Mouse (Mus musculus) left cerebral cortex, adult 8-10 months (tissue): Measurements from ENCODE around the gene Mbnl1. TPM values are rescaled to one million over a fixed set of nuclear protein-coding genes. Genes with fewer than 3 reads are reported as not detected.

Experiments used
- DNase-seq, 2 experiments: peaks; one replicate each; pipeline ENCODE4 v3.0.0; 2022; ENCODE audit warnings: low spot score in 2 of 2
- total RNA-seq, 4 experiments: library from RNA; stranded (reverse); gene quantifications; 2 replicates each; pipeline ENCODE4 v1.2.4; 2022

Gene Mbnl1
- total RNA-seq, 4 experiments from 2014 or later, result 155 to 163 (median 160) TPM

DNA sequence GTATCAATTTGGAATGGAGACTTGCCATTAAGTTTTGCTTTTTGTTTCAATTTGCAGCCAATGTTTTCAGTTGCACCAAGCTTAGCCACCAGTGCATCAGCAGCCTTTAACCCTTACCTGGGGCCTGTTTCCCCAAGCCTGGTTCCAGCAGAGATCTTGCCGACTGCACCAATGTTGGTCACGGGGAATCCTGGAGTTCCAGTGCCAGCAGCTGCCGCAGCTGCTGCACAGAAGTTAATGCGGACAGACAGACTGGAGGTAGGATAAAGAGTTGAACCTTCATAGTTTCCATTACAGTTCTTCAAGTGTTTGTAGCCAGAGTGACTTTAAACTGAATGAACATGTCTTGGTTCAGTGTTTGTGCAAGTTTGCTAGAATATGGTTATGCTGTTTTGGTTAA lies 131.0 kb downstream of the Mbnl1 start:
- no peak for DNase-seq

DNA sequence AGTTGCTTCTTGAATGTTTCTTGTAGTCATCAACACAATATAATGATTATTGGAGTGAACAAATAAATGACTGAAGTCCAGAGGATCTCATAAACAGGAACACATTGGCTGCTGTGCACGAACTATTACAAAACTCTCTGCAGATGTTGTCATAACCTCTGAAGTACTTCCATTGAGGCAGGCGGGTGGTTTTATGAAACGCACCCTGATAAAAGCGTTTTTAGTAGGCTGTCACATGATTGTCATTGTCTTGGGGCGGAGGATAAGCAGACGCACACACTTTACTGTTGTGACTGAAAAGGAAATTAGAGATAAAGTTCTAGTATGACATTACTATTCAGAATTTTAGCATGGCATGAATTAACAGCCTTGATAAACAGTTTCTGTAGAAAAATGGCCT lies 131.6 kb downstream of the Mbnl1 start:
- DNase-seq, result no peak

DNA sequence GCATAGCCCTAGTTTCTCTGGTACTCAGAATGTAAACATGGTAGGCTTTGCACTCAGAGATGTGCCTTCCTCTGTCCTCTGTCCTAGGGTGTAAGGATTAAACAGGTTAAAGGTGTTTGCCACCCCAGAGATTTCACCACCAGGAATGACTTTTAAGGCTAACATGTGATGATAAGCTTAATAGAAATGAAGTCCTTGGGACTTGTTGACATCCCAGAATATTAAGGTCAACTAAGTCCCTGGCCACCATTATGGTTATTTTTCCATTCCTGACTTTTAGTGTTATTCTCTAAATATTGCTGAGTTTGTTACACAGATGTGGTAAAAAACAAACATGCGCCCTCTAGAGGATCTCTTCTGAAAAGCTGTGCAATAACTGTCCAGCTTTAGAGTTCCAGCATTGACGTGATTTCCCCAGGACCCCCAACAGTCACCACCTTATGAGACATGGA lies 136.3 kb downstream of the Mbnl1 start:
- DNase-seq, result no peak

DNA sequence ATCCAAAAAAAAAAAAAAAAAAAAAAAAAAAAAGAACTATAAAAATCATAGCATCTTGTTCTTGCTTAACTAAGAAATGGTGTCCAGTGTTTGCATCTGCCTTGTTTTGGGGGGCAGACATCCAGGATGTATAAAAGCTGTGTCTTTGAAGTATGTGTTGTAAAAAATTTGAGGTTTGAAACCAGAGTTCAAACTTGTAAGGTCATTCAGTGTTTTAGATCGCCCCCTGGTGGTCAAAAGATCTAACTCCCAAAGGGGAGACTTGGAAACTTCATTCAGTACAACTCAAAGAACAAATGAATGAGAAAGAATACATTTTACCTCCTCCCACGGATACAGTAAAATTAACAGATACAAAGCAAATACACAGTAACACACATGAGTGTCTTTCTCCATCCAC lies 139.2 kb downstream of the Mbnl1 start:
- no peak for DNase-seq

DNA sequence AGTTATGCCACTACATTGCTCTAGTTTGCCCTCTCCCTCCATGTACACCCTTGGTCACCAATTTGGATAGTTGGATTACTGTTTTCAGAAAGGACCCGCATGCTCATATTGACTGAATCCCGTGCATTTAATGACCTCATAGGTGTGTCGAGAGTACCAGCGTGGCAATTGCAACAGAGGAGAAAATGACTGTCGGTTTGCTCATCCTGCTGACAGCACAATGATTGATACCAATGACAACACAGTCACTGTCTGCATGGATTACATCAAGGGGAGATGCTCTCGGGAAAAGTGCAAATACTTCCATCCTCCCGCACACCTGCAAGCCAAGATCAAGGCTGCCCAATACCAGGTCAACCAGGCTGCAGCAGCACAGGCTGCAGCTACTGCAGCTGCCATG lies 140.5 kb downstream of the Mbnl1 start:
- no peak for DNase-seq

DNA sequence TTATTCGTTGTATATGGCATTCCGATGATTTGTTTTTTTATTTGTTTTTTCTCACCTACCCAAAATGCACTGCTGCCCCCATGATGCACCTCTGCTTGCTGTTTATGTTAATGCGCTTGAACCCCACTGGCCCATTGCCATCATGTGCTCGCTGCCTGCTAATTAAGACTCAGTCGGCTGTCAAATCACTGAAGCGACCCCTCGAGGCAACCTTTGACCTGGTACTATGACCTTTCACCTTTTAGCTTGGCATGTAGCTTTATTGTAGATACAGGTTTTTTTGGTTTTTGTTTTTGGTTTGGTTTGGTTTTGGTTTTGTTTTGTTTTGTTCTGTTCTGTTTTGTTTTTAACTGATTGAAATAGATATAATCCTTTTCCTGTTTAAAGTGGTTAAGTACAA lies 141.9 kb downstream of the Mbnl1 start:
- no peak for DNase-seq

DNA sequence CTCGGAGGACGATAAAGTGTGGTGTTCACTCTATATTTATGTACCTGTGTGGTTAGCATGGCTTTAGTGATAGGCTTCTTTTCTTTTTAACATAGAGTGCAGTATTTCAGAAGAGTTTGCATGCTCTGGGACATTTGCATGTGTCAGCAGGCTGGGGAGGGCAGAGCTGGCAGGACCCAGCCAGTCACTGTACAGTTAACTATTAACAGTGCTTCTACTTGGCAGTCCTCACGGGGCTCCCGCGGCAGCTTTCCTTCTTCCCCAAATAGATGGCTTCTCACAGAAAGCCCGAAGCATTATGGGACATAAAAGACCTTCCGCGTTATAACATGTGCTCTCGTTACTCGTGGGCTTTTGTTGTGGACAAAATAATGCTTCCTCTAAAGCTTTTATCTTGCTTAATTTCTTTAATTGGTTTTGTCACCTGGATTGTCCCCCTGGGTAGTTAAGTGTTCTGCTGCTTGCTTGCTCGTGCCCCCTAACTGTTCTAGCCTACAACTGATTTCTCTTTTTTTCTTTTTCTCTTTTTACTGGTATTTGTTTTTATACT lies 142.5 kb downstream of the Mbnl1 start:
- no peak for DNase-seq

DNA sequence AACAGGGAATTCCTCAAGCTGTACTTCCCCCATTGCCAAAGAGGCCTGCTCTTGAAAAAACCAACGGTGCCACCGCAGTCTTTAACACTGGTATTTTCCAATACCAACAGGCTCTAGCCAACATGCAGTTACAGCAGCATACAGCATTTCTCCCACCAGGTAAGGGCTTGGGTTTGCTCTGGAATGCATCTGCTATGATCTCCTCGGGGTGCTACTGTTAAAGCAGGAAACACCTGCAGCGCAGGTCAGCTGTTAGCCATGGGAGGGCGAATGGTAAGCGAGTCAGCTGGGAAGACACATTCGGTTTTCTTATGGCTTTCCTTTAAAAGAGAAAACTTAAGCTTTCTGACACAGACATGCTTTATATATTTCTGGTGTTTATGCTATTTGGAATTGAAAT lies 143.0 kb downstream of the Mbnl1 start:
- DNase-seq, result no peak

DNA sequence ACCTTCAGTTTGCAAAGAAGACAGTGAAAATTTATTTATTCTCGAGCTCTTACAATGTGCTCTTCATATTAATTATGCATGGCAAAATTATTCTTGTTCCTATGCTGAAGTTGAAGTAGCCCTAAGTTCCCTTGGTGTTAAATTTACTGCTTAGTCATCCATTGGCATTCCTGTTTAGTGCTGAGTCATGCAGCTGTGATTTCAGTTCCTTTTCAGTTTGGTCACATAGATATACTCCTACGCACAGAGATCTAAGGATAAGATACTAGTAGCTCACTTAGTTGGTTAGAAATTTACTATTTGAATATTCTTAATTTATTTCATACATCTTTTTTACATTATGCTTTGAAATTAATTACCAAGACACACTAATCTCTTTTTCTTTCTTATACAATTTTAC lies 143.5 kb downstream of the Mbnl1 start:
- no peak for DNase-seq

DNA sequence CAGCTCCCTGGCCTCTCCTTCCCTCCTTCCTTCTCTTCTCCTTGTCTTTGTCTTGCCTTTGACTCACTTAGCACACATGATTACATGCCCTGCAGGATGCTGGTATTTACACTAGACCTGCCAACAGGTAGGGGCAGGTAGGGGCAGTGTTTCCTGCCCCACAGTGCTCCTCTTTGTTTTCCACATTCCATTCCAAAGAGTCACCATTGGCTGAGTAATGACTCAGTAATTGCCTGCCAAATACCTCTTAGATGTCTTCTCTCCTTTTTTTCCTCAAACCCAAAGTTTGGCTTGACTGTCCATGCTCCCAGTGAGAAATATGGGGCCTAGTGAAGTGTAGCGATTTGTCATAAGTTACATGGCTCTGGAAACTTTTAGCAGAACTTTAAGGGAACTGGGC lies 145.0 kb downstream of the Mbnl1 start:
- no peak for DNase-seq

DNA sequence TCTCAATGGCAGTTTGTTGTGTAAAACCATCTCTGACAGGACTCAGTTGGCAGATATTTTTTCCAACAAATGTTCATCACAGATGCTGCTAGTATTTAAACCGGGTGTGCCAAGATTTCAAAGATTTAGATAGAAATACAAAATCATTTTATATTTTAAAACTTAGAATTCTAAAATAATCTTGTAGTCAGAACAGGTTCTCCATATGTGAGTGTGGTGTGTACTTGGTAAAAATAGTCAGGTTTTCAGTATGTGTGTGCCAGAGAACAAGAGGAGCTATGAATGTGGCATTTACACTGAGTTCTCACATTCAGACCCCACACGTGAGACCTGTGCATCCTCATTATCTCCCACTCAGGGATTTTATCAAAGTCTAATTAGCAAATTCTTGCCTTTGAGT lies 147.6 kb downstream of the Mbnl1 start:
- DNase-seq, result no peak

DNA sequence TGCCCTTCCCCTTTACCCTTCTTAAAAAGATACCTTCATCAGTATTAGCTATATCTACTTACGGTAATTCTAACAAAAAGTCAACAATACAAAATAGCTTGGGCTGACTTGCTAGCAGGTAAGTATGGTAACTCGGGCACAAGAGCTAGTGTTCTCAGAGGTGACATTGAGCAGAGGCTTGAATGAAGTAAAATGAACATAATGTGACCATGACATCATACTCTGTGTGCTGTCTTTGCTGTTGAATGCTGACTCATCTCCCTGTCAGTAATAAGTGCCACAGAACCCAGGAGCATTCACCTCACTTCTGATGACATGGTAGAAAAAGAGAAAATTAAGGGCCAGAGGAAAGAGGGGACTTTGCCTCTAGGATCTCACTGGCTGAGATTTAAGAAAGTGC lies 158.6 kb downstream of the Mbnl1 start:
- DNase-seq, result no peak

DNA sequence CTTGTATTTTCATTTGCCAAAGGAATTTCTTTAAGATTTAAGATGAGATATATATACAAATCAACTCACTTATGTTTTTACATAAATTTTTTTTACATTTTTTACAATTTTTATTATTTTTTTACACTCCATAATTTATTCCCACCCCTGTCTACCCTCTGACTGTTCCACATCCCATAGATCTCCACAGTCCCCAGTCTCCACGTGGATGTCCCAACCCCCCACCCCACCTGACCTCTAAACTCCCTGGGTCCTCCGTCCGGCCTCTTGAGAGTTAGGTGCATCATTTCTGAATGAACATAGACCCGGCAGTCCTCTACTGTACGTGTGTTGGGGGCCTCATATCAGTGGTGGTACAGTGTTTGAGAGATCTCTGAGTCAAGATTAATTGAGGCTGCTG lies 159.1 kb downstream of the Mbnl1 start:
- DNase-seq, result no peak

DNA sequence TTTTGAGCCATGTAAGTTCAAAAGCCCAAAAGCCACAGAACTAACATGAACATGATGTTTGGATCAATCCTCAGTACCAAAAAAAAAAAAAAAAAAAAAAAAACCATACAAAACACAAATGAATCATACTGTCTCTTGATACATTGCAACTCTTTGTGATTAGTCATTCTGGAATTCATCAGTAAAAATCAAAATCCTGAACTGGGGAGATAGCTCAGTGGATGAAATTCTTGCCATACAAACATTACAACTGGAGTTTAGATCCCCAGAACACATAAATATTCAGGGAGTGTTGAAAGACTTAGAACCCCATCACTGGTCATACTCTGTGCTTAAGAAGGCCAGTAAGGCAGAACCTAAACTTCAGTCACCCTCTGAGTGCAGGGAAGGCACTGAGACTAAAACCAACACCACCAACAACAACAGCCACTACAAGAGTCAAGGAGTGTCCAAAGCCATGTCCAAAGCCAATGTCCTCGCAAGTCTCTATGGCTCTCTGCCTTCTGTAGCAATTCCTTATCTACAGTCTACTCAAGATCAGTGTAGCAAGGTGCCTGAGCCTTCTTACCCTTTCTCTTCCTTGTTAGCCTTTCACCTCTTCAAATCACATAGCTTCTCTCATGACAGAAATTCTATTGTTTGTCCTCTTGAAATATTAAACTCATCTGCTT lies 160.3 kb downstream of the Mbnl1 start:
- no peak for DNase-seq

DNA sequence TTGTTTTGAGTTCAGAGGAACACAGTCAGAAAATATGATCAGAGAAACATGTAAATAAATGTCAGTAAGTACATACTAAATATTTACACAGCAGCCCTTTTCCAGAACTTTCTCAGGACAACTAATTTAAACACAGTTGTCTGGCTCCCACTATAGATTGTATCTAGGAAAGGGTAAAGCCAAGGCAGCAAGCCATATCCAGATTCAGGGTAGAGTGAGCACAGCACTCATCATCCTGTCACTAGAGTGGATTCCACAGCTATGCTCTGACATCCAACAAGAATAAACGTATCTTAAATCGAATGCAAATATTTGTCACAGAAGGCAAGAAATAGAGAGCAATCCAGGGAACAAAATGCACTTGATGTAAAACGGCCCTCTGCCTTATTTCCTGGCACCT lies 165.9 kb downstream of the Mbnl1 start:
- DNase-seq, result no peak

DNA sequence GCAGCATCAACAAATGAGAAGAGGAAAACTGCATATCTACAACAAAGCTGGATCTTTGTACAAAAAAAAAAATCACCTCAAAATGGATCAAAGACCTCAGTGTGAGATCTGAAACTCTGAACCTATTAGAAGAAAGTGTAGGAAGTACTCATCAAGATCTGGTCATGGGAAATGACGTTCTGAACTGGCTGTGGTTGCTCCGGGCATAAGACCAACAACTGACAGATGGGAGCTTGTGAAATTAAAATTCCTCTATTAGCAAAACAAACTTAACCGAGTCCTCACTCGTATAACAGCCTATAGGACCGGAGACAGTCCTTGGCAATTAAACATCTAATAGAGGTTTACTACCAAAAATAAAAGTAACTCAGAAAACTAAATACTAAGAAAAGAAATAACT lies 166.5 kb downstream of the Mbnl1 start:
- DNase-seq, result no peak

DNA sequence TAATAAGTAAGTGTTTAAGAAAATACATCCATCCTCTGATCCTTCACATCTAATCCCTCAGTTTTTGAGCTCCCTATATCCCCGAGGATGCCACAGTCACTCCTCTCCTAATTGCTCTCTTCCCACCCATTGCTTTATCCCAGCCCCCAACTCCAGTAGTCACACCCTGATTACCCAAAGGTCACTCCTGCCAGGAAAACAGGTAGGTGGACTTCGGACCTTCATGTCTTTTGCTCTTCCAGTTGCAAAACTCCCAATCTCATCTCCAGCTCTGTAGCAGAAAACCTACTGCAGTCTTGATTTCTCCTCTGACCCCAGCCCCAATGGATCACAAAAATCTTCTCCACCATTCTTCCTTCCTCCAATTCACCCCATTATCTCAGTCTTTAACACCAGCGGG lies 169.6 kb downstream of the Mbnl1 start:
- DNase-seq, result no peak

DNA sequence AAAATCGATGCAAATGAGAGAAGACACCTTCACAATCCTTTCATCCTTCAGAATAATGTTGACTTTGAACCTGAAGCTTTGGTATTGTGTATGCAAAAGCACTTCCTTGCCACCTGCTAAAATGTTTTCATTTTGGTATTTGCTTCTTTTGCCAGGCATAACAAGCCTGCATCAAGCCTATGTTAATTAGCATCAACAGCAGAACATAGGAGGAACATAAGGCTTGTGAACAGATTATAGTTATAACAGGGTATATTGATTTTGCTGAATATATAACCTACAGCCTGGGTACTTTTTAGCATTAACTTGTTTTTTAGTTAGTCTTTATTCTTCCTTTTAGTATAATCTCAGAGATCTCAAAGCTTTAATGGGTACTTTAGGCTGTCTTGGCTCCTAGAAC lies 172.9 kb downstream of the Mbnl1 start:
- no peak for DNase-seq

DNA sequence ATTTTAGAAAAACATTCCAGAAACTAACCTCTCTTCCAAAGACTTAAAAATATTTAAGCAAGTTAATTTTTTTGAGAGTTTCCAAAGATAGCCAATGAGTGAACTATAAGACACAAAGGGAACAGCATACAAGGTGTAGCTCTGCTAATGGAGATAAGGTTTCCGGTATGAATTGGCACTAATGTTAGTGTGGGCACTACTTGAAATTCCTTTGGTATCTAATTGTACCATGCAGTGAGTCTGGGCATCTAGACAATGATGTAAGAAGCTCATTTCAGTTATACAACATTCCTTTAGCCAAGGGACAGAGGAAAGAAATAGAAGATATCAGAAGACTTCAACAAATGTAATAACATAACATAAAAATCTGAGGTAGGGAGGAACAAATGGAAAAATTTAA lies 175.7 kb downstream of the Mbnl1 start:
- no peak for DNase-seq

DNA sequence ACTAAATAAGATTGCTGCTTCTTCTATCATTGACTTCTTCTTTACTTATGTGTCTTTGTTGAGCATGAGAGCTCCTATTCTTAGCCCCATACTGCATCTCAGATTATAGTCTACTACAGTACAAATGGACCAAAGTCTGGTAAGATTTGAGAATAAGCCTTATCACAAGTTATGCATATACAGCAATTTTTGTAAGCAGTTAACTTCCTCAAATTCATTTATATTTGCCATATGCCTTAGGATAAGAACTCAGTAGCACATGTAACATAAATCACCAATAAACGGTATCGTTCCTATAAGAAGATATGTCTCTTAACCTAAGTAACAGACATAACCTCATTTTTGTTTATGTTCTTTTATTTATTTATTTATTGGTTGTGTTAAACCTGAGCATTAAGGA lies 188.1 kb downstream of the Mbnl1 start:
- DNase-seq, result no peak
